Mouse (Mus musculus) limb, embryonic 15.5 days (tissue): ENCODE data around the gene Arid2. TPM values are rescaled to one million over a fixed set of nuclear protein-coding genes. Genes with fewer than 3 reads are reported as not detected.
A peak's percentile ranks its signal among the peaks of the same experiment; 100 is the strongest.

ENCODE experiments used
- ATAC-seq: fragments of 200-750 bp; cut with Nextera tagmentation; 2 replicates; pipeline ENCODE4 v1.8.0; 2017; ENCODE audit warnings: low read depth, moderate TSS enrichment; ENCODE audit not compliant: insufficient number of reproducible peaks, low FRiP score, low TSS enrichment
- H3K27ac ChIP-seq: fragments of 300-500 bp; sonication (generic); 2 replicates; pipeline ENCODE4 v1.5.1; 2015; ENCODE audit warnings: moderate library complexity, mild to moderate bottlenecking, inconsistent platforms
- H3K27me3 ChIP-seq: fragments of 300-500 bp; sonication (generic); 2 replicates; pipeline ENCODE4 v1.6.1; 2015; ENCODE audit warnings: inconsistent platforms
- H3K36me3 ChIP-seq: fragments of 300-500 bp; sonication (generic); 2 replicates; pipeline ENCODE4 v1.6.1; 2015; ENCODE audit warnings: inconsistent platforms
- H3K4me1 ChIP-seq: fragments of 300-500 bp; sonication (generic); 2 replicates; pipeline ENCODE4 v1.6.1; 2015; ENCODE audit warnings: inconsistent platforms
- H3K4me2 ChIP-seq: fragments of 300-500 bp; sonication (generic); 2 replicates; pipeline ENCODE4 v1.6.1; 2015; ENCODE audit warnings: mild to moderate bottlenecking, inconsistent platforms
- H3K4me3 ChIP-seq: fragments of 300-500 bp; sonication (generic); 2 replicates; pipeline ENCODE4 v1.5.1; 2015; ENCODE audit warnings: mild to moderate bottlenecking, inconsistent platforms
- H3K9ac ChIP-seq: fragments of 300-500 bp; sonication (generic); 2 replicates; pipeline ENCODE4 v1.6.1; 2015; ENCODE audit warnings: inconsistent platforms
- H3K9me3 ChIP-seq: fragments of 300-500 bp; sonication (generic); 2 replicates; pipeline ENCODE4 v1.6.1; 2016; ENCODE audit warnings: inconsistent platforms
- whole genome bisulfite sequencing: fragments of 180-500 bp; shearing (Covaris S2); methylation state at CpG from one replicate; pipeline ENCODE4 v1.1.7; 2015; 5-methylcytosine and 5-hydroxymethylcytosine counted together
- polyA plus RNA-seq: library from polyadenylated mRNA; unstranded; fragments of >200 nt; fragmentation: Nextera tagmentation; extraction: Ambion mirVana; gene quantifications from 2 replicates; pipeline ENCODE4 v1.2.1, GENCODE M21; 2015

Arid2 gene
- polyA plus RNA-seq, 1 experiment from 2014 or later: 21.5 TPM

DNA sequence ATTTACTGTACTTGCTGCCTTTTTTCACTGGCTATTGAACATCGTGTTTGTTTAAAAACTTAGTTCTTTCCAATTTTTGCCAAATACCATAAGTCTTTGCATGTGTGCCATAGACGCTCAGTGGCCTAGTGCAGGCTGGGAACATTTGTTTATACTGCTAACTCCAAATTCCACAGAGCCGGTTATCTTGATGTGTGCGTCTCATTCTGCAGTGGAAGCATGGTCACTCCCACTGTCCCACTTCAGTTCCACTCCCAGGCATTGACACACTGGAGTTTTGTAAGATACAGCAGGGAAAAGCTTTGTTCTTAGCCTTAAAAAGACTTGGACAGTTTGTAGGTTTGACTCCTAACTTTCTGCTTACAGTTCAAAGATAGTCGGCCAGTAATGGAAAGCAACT is 73.3 kb downstream of the Arid2 start:
- Histone ChIP-seq H3K4me1 (no peaks in the 10 kb centered on the region), H3K27ac (no peak overlapping the region), H3K4me3 (no peak overlapping the region), H3K9me3 (no peaks in the 10 kb centered on the region), H3K36me3 (peaks cover 69% of the 10 kb centered on the region), H3K4me2 (no peak overlapping the region), H3K27me3 (no peaks in the 10 kb centered on the region), H3K9ac (no peak overlapping the region)
- 85% methylated on average over 5 of the region's 5 CpGs for WGBS
- no peak for ATAC-seq

DNA sequence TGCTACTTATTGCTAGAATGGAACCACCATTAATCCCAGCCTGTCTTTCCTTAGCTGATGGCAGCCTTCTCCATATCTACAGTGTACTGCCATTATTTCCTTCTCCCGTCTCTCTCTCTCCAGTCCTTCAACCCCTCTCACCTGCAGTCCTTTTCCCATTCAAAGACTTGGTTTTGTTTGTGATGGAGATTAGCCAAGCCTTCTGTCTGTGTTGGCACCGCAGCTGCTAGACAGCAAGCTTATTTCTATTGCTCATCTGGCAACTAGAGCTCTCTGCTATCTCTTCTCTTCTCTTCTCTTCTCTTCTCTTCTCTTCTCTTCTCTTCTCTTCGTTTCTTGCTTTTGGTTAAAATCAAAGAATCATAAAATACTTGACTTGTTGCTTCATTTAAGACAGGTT is 78.0 kb downstream of the Arid2 start:
- H3K27ac ChIP-seq: no peak overlapping the region
- H3K9me3 ChIP-seq: no peaks in the 10 kb centered on the region
- no peak overlapping the region for H3K4me3 ChIP-seq
- WGBS: 79% methylated on average over 3 of the region's 3 CpGs
- H3K4me1 ChIP-seq: no peaks in the 10 kb centered on the region
- no peak overlapping the region for H3K9ac ChIP-seq
- H3K4me2 ChIP-seq: no peak overlapping the region
- H3K27me3 ChIP-seq: no peaks in the 10 kb centered on the region
- peaks cover 77% of the 10 kb centered on the region for H3K36me3 ChIP-seq
- no peak for ATAC-seq

DNA sequence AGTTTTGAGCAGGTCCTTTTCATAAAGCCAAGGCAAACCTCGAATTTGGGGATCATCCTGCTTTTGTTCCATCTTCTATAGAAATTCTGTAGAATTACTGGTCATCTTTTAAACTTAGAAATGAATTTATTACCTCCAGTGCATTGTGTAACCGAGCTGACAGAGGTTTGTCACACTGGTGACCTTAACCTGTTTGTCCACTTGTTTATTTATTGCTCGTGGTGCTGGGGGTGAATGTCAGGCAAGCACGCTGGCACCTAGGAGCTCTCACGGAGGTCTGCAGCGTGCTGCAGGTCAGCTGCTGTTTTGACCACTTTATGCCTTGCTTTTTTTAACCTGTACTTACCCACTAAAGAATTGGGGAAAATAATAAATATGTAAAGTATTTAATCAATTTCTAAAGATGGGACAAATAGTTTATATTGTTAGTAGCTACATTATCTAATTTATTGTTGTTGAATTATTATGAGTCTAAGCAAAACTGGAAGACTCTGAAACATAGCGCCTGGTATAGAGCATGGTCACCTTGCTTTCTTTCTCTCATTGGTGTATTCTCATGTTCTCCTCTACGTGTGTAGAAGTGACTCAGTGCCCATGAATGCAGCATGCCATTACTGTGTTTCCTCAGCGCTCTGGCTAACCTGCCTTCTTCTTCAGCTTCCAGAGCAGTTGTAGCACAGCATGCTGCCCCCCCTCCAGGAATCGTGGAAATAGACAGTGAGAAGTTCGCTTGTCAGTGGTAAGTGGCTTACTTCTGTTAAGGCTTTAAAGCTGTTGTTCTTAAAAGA is 79.1 kb downstream of the Arid2 start:
- Histone ChIP-seq H3K27me3 (no peaks in the 10 kb centered on the region), H3K4me2 (no peak overlapping the region), H3K36me3 (peaks cover 80% of the 10 kb centered on the region), H3K4me1 (no peaks in the 10 kb centered on the region), H3K4me3 (no peak overlapping the region), H3K9ac (no peak overlapping the region), H3K9me3 (no peaks in the 10 kb centered on the region), H3K27ac (no peak overlapping the region)
- whole genome bisulfite sequencing: 86% methylated on average over 11 of the region's 11 CpGs
- ATAC-seq: no peak

GRCm38 (mm10) chr15:96371311-96371710 is 84.0 kb downstream of the Arid2 start:
- H3K4me2 ChIP-seq: no peak overlapping the region
- no peaks in the 10 kb centered on the region for H3K9me3 ChIP-seq
- no peak overlapping the region for H3K27ac ChIP-seq
- H3K4me3 ChIP-seq: no peak overlapping the region
- no peak overlapping the region for H3K9ac ChIP-seq
- 96% methylated on average over 18 of the region's 18 CpGs for WGBS
- H3K4me1 ChIP-seq: no peaks in the 10 kb centered on the region
- no peak for ATAC-seq
- no peaks in the 10 kb centered on the region for H3K27me3 ChIP-seq
- H3K36me3 ChIP-seq: peaks cover 56% of the 10 kb centered on the region

- Histone ChIP-seq H3K9ac (no peak overlapping the region), H3K4me3 (no peak overlapping the region), H3K27ac (no peak overlapping the region), H3K9me3 (no peaks in the 10 kb centered on the region), H3K27me3 (no peaks in the 10 kb centered on the region), H3K36me3 (peaks cover 49% of the 10 kb centered on the region), H3K4me2 (no peak overlapping the region), H3K4me1 (peaks cover 11% of the 10 kb centered on the region)
- WGBS: 92% methylated on average over 6 of the region's 6 CpGs
- ATAC-seq: no peak
Measured at GRCm38 (mm10) chr15:96372628-96373027, 85.3 kb downstream of the Arid2 start.

DNA sequence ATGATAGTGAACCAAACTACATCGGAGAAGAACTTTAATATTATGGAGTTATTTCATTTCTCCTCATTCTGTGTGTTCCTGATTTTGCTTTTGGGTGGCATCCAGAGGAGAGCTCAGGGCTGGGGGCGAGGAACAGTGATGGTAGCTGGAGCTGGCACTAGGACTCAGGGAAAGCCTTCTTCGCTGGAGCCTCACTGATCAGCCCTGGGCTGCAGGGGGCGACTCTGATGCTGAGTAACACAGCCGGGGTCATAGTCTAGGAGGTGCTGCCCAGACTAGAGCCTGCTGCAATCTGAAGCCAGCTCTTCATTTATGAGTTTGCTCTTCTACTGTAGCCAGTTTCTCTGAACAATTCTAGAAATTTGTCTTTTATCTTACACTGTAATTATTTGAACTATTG is 85.8 kb downstream of the Arid2 start:
- no peak overlapping the region for H3K9ac ChIP-seq
- no peaks in the 10 kb centered on the region for H3K27me3 ChIP-seq
- WGBS: 85% methylated on average over 5 of the region's 5 CpGs
- H3K4me2 ChIP-seq: no peak overlapping the region
- H3K4me1 ChIP-seq: peaks cover 13% of the 10 kb centered on the region
- no peak for ATAC-seq
- H3K9me3 ChIP-seq: no peaks in the 10 kb centered on the region
- no peak overlapping the region for H3K4me3 ChIP-seq
- H3K27ac ChIP-seq: no peak overlapping the region
- peaks cover 43% of the 10 kb centered on the region for H3K36me3 ChIP-seq

- Histone ChIP-seq H3K27me3 (no peaks in the 10 kb centered on the region), H3K4me1 (peaks cover 13% of the 10 kb centered on the region), H3K4me3 (no peak overlapping the region), H3K9me3 (no peaks in the 10 kb centered on the region), H3K4me2 (no peak overlapping the region), H3K36me3 (peaks cover 31% of the 10 kb centered on the region), H3K9ac (no peak overlapping the region), H3K27ac (no peak overlapping the region)
- 85% methylated on average over 2 of the region's 2 CpGs for WGBS
- no peak for ATAC-seq
Measured at GRCm38 (mm10) chr15:96376214-96376613, 88.9 kb downstream of the Arid2 start.

DNA sequence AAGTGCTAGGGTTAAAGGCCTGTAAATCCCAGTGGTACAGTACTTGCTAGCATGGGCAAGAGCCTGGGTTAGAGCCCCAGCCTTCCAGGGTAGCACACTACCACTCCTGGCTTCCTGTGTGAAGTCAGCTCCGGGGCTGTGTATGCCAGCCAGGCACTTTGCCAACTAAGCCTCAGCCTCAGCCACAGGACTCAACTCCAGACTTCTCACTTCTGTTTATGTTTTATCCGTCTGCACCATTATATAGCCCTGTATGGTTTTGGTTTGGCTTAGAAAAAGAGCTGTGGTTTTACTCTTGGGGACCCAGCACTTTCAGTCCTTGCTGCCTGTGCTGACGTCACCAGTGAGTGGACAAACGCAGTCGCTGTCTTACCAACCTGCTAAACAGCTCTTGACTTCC is 89.9 kb downstream of the Arid2 start:
- no peak; the same call in 1 of the 2 replicates for ATAC-seq
- H3K4me2 ChIP-seq: no peak overlapping the region
- H3K4me1 ChIP-seq: peaks cover 13% of the 10 kb centered on the region
- peaks cover 26% of the 10 kb centered on the region for H3K36me3 ChIP-seq
- H3K27ac ChIP-seq: peak overlapping the region; percentile 35; the same call in 1 of the 2 replicates
- H3K27me3 ChIP-seq: no peaks in the 10 kb centered on the region
- WGBS: 43% methylated on average over 5 of the region's 5 CpGs
- no peaks in the 10 kb centered on the region for H3K9me3 ChIP-seq
- no peak overlapping the region for H3K4me3 ChIP-seq
- H3K9ac ChIP-seq: no peak overlapping the region

DNA sequence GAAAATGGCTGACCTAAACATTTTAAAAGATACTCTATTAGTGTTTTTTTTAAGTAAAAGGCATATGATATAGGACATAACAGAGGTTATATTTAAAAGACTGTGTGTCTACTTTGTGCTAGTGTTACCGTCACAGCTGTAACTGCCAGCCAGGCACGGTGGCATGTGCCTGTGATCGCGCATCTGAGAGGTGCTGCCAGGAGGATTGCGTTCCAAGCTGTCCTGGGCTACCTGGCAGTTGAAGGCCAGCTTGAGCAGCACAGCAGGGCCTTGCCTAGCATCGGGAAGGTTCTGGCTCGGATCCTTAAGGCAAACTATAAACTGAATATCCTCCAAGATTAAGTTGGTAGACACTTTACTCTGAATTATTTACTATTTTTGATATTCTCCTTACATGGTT is 90.4 kb downstream of the Arid2 start:
- Histone ChIP-seq H3K27ac (no peak overlapping the region; the same call in 1 of the 2 replicates), H3K36me3 (peaks cover 26% of the 10 kb centered on the region)
- 76% methylated on average over 7 of the region's 7 CpGs for WGBS

DNA sequence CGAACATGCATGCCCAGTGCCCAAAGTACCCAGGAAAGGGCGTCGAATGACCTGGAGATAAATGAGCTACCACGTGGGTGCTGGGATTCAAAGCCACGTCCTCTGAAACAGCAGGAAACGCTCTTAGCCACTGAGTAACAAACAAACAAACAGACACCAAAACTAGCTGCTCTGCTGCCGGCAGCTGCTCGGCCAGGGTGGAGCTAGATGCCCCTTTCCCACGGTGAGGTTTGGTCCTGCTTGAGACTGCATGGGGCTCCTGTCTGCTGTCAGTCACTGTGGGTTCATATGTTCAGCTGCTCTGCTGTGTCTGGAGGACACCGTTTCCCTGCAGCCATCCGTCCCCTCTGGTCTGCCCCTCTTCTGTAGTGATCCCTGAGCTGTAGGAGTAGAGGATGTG is 94.9 kb downstream of the Arid2 start:
- H3K4me2 ChIP-seq: no peak overlapping the region
- no peak overlapping the region for H3K9ac ChIP-seq
- no peak overlapping the region for H3K4me3 ChIP-seq
- 88% methylated on average over 11 of the region's 11 CpGs for WGBS
- H3K27me3 ChIP-seq: no peaks in the 10 kb centered on the region
- no peak overlapping the region for H3K27ac ChIP-seq
- peaks cover 50% of the 10 kb centered on the region for H3K36me3 ChIP-seq
- no peaks in the 10 kb centered on the region for H3K9me3 ChIP-seq
- H3K4me1 ChIP-seq: peaks cover 4% of the 10 kb centered on the region; the same call in 1 of the 2 replicates
- no peak for ATAC-seq

More for the DNA sequence above, 90.4 kb downstream of the Arid2 start:
- no peak overlapping the region for H3K9ac ChIP-seq
- H3K9me3 ChIP-seq: no peaks in the 10 kb centered on the region
- H3K4me2 ChIP-seq: no peak overlapping the region
- ATAC-seq: no peak
- no peak overlapping the region for H3K4me3 ChIP-seq
- no peaks in the 10 kb centered on the region for H3K27me3 ChIP-seq
- peaks cover 13% of the 10 kb centered on the region for H3K4me1 ChIP-seq

DNA sequence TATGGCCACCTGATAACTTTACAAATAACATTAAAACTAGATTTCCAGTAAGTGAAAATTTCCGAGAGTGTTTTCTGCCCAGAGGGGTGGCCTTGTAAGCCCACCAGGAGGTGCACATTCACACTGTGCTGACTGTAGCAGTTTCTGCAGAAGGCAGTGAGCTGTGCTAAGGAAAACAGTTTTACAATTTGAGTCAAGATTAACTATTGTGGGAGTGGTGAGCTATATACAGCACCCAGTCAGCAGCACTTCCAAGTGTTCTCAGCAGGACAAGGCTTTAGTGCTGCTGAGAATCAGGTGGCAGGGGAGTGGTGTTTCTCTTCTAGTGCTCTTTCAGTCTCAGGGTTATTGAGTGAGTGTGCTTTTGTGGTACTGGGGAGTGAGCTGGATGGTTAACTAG is 101.2 kb downstream of the Arid2 start:
- no peak for ATAC-seq
- H3K4me3 ChIP-seq: no peak overlapping the region
- no peaks in the 10 kb centered on the region for H3K4me1 ChIP-seq
- no peak overlapping the region for H3K4me2 ChIP-seq
- H3K9ac ChIP-seq: no peak overlapping the region
- no peaks in the 10 kb centered on the region for H3K9me3 ChIP-seq
- WGBS: 59% methylated on average over 1 of the region's 1 CpGs
- no peaks in the 10 kb centered on the region for H3K27me3 ChIP-seq
- H3K36me3 ChIP-seq: peaks cover 54% of the 10 kb centered on the region
- no peak overlapping the region for H3K27ac ChIP-seq

GRCm38 (mm10) chr15:96392878-96393277 is 105.6 kb downstream of the Arid2 start:
- Histone ChIP-seq H3K9me3 (no peaks in the 10 kb centered on the region), H3K36me3 (peaks cover 79% of the 10 kb centered on the region), H3K9ac (no peak overlapping the region), H3K27ac (no peak overlapping the region), H3K4me3 (no peak overlapping the region), H3K4me2 (no peak overlapping the region), H3K27me3 (no peaks in the 10 kb centered on the region), H3K4me1 (no peaks in the 10 kb centered on the region)
- 94% methylated on average over 3 of the region's 3 CpGs for WGBS
- no peak for ATAC-seq
